Mouse (Mus musculus) Patski (cell line): ENCODE measurements around the gene Mitf. TPM values are rescaled to one million over a fixed set of nuclear protein-coding genes. Genes with fewer than 3 reads are reported as not detected.
A peak's percentile ranks its signal among the peaks of the same experiment; 100 is the strongest.

Experiments
- ATAC-seq: fragments of 100-300 bp; one replicate; pipeline ENCODE4 v1.8.0; 2021
- CTCF ChIA-PET: fragments of 350-600 bp; sonication (Branson Sonifier 250); formaldehyde crosslinking; loops from one replicate; lab custom pipeline; 2022; ENCODE audit warnings: inconsistent platforms; lab: Charles Lee
- POLR2A ChIA-PET: fragments of 350-600 bp; sonication (Branson Sonifier 250); formaldehyde crosslinking; loops from one replicate; lab custom pipeline; 2022; ENCODE audit warnings: antibody characterized with exemption, inconsistent platforms; lab: Charles Lee
- DNase-seq: peaks from one replicate; pipeline ENCODE4 v3.0.0-alpha.2; 2011; ENCODE audit warnings: low read depth, low spot score
- H3K27me3 ChIP-seq: fragments of 371-371 bp; one replicate; pipeline ENCODE4 v1.5.1; 2021
- CTCF ChIP-seq: fragments of 100-300 bp; IDR thresholded peaks from one replicate; pipeline ENCODE4 v1.5.1; 2021
- in situ Hi-C: fragments of 300-500 bp; cut with MboI; formaldehyde crosslinking; loops from 3 replicates; pipeline ENCODE4 v1.11.1; 2018; ENCODE audit warnings: low pct_unique_long_range_greater_than_20kb, mixed read lengths
- polyA plus RNA-seq: library from polyadenylated mRNA; unstranded; gene quantifications from one replicate; pipeline ENCODE4 v1.2.3, GENCODE M21; 2021

Gene Mitf
- polyA plus RNA-seq, 1 experiment from 2014 or later, result 11.2 TPM

DNA sequence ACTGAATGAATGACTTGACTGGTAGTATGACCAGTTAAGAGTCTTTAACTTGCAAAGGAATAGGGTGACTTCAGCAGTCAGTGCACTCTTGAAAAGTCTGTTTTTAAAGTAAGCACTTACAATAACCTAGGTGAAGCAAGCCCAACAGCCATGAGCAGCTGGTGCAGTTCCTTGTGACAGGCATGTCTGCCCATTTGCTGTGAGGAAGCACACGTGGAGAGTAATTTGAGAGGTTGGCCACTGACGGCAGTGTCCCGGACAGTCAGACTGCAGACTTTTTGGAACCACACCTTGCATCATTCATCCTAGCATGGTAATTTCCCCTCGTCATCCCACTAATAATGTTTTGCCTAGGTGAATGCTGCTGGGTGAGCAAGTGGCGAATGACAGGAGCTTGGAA lies 12.1 kb downstream of the Mitf start:
- ChIA-PET POLR2A (interaction anchor here (0.6 kb wide), 1 partner anchor 119 kb away, joined by 3 read pairs; no protein-coding TSS in a partner anchor), CTCF (no interaction called here)
- no peak for TF ChIP-seq CTCF

DNA sequence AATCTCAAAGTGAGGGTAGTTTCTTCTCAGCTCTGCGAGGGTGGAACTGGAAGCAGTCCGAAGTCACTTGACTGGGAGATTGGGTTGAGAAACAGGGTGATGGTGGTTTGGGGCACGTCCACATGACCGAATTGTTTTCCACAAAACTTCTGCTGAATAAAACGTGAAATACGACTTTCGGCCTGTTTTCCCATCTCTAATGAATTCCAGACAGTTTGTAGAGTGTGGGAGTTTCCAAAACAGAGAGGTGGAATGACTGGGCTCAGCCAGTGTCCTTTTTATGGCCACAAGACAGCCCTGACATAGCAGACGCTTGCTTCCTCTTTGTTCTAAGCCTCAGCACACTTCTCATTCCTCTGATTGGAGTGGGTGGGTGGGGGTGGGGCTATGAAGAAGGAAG lies 13.7 kb downstream of the Mitf start:
- ChIA-PET CTCF (no interaction called here), POLR2A (no interaction called here)
- ATAC-seq (no peak), DNase-seq (no peak)
- in situ Hi-C loops, result no loop called here
- TF ChIP-seq CTCF, result no peak
- no peaks in the 10 kb centered on the region for H3K27me3 ChIP-seq

More for the DNA sequence above, 12.1 kb downstream of the Mitf start:
- no peak for ATAC-seq
- DNase-seq, result no peak
- H3K27me3 ChIP-seq, result no peaks in the 10 kb centered on the region
- in situ Hi-C loops, result no loop called here

DNA sequence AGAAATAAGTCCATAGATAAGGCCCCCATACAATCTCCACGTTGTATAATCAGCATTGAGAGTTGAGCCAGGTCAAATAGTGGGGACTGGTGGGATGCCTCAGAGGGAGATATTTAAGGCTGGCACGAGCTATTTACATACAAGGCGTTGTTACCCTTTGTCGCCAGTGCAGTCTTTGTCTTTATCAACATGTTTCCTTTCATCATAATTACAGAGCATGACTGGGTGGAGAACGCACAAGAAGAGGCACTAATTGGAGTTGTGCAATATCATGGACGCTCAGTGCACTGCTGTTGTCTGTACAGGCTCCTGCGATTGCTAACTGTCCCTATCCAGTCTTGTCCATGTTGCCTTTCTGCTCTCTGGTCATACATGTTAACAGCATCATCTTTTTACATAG lies 15.0 kb downstream of the Mitf start:
- CTCF ChIA-PET, result no interaction called here
- in situ Hi-C loops, result no loop called here
- DNase-seq (no peak), ATAC-seq (no peak)
- H3K27me3 ChIP-seq, result no peaks in the 10 kb centered on the region
- TF ChIP-seq CTCF, result no peak
- POLR2A ChIA-PET, result no interaction called here

DNA sequence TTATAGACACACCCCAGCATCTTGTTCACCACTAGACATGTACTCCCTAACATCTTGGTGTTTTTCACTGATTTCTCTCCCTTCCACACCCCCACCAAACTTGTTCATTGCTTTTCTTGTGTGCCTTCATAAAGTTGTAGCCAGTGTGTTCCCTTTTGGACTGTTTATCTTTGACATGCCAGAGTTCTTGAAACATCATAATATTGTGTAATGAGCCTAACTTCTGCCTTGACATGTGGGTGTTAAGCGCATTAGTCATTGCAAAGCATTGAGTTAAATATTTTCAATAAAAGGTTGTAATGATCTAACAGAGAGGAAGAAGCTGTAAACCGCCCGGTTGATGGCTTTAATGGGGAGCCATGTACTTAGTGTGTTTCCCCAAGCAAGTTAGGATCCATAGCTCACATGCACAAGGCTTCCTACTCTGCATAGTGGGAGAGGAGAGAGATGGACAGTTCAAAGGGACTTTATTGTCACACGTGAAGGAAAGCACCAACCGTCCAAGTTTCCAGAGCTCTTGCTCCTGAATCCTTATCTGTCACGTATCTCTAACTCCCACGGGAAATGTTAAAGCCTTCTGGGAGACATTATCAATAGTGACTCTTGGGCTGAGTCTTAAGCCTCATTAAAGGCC lies 19.9 kb downstream of the Mitf start:
- TF ChIP-seq CTCF, result no peak
- DNase-seq (no peak), ATAC-seq (peak; percentile 60)
- ChIA-PET POLR2A (interaction anchor here (1.1 kb wide), 1 partner anchor 9 kb away, joined by 3 read pairs; no protein-coding TSS in a partner anchor), CTCF (interaction anchor here (0.7 to 1.2 kb wide), 3 partner anchors 9 to 57 kb away, joined by 3 to 4 read pairs (median 3); no protein-coding TSS in a partner anchor)
- in situ Hi-C loops, result no loop called here
- H3K27me3 ChIP-seq, result no peaks in the 10 kb centered on the region

DNA sequence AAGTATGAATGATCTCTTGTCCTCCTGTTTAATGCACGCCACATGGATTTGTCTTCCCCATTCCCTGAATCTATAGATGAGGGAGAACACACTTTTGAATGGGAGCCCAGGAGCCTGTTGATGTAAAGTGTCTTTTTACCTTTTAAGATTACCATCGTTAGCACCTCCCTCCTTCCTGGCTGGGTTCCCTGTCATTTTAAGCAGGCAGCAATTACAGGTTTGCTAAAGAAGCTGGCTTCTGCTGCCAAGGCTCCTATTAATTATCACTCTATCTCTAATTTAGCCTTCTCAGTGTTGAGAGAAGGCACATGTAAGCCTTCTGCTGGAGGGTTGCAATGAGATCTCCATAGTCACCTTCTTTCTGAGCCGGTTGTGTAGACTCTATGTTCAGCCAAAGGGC lies 21.2 kb downstream of the Mitf start:
- in situ Hi-C loops, result no loop called here
- CTCF ChIA-PET, result interaction anchor here (1.2 kb wide), 1 partner anchor 10 kb away, joined by 4 read pairs; no protein-coding TSS in a partner anchor
- no peak for DNase-seq
- TF ChIP-seq CTCF, result no peak
- H3K27me3 ChIP-seq, result no peaks in the 10 kb centered on the region
- POLR2A ChIA-PET, result interaction anchor here (0.7 kb wide), 1 partner anchor 93 kb away, joined by 3 read pairs; no protein-coding TSS in a partner anchor
- ATAC-seq, result no peak

DNA sequence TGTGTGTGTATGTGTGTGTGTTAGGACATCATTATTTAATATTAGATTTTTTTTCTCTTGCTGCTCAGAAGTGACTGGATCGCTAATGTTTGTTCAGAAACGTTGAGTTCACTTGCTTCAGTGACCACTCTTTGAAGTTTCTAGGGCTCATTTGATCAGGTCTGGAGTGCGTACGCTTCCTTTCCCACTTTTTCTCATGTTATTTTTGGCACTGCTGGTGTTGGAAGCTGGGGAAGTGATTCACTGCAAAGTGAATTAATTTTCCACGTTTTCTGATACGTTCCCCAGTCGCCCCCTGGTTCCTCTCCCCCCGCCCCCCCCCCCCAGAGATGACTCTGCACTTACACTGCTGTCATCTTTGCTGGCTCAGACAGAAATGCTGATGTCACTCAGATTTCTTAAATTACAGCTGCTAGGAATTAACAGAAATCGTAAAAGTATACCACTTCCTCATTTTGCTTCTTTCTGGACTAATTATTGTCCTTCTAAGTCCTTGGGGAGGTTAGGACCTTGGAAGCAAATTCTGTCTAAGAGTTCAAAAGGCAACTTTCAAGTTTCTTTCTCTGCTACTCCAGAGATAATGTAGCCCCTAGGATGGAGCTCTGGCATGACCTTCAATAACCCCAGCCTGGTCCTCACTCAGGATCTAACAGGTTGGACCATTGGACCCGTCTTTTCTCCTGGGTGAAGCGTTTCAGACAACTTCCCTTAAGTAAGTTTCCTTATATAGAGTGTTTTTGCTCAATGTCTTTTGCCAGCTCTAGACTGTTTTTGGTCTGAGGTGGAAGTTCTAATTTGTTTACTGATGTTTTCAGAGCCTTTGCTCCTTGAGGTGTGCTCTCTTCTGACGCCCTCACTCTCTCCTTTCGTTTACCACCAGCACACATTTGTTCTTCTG lies 22.2 kb downstream of the Mitf start:
- in situ Hi-C loops, result no loop called here
- peak; percentile 54 for ATAC-seq
- H3K27me3 ChIP-seq, result no peaks in the 10 kb centered on the region
- CTCF ChIA-PET, result interaction anchor here (0.8 to 1.9 kb wide), 3 partner anchors 12 to 102 kb away, joined by 3 to 4 read pairs (median 3); no protein-coding TSS in a partner anchor
- POLR2A ChIA-PET, result interaction anchor here (0.7 kb wide), 1 partner anchor 78 kb away, joined by 4 read pairs; no protein-coding TSS in a partner anchor
- DNase-seq, result peak; percentile 51
- no peak for TF ChIP-seq CTCF

DNA sequence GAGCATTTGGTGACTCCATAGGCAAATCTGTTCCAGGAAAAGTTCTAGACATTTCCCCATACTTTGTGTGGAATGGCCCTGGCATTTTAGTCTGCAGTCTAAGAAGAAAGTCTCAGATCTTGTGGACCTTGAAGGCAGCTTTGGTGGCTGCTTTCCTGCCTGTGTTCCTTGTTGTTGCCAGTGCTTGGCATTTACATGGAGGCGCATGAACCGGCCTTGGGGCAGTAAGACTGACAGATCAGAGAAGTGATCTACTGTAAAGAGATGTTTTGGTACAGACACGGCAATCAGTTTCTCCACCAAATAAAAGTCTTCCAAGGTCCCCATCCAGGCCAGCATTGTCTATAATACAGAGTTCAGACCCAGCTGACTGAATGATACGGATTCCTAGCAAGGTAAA lies 25.6 kb downstream of the Mitf start:
- ChIA-PET POLR2A (no interaction called here), CTCF (interaction anchor here (2.1 kb wide), 1 partner anchor 53 kb away, joined by 4 read pairs; no protein-coding TSS in a partner anchor)
- no peak for DNase-seq
- H3K27me3 ChIP-seq, result no peaks in the 10 kb centered on the region
- no peak for ATAC-seq
- TF ChIP-seq CTCF, result no peak
- in situ Hi-C loops, result no loop called here

DNA sequence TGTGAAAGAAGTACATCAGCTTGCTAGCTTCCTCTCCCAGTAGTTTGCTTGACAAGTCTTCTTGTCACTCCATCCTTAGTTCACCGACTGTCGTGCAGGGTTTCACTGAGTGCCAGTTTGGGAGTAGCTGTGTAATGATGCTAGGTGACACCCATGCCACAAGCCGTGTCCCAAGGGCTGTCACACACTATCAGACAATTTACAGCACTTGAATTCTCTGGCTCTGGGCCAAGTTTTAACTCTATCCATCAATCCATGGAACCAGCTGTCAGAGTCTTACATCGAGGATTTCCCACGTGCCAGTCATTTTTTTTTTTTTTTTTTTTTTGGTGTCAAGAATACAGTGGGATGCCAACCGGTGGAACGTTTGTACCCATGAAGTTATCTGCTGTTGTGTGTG lies 29.3 kb downstream of the Mitf start:
- POLR2A ChIA-PET, result no interaction called here
- CTCF ChIA-PET, result interaction anchor here (0.7 to 1.2 kb wide), 3 partner anchors 9 to 130 kb away, joined by 3 read pairs; no protein-coding TSS in a partner anchor
- ATAC-seq (no peak), DNase-seq (no peak)
- no peak for TF ChIP-seq CTCF
- in situ Hi-C loops, result no loop called here
- no peaks in the 10 kb centered on the region for H3K27me3 ChIP-seq

DNA sequence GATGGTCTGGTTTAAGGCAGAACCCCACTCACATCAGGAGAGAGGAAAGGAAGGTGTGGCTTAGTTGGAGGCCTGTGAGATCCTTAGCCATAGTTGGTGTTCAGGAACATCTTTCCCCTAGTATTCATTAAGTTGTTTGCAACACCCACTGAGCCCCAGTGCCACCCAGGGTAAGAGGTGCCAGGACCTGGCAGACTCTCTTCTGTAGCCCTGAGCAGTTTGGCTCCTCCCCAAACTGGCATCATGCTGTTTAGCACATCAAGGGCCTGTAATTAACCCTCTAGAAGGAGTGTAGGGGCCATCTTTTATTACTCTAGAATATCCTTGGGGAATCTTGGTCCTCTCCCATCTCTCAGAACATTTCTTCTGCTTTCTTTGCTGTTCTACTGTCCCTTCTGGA lies 30.9 kb downstream of the Mitf start:
- no peak for DNase-seq
- H3K27me3 ChIP-seq, result no peaks in the 10 kb centered on the region
- CTCF ChIA-PET, result interaction anchor here (1.1 kb wide), 1 partner anchor 12 kb away, joined by 3 read pairs; no protein-coding TSS in a partner anchor
- TF ChIP-seq CTCF, result no peak
- no peak for ATAC-seq
- in situ Hi-C loops, result no loop called here
- POLR2A ChIA-PET, result no interaction called here

DNA sequence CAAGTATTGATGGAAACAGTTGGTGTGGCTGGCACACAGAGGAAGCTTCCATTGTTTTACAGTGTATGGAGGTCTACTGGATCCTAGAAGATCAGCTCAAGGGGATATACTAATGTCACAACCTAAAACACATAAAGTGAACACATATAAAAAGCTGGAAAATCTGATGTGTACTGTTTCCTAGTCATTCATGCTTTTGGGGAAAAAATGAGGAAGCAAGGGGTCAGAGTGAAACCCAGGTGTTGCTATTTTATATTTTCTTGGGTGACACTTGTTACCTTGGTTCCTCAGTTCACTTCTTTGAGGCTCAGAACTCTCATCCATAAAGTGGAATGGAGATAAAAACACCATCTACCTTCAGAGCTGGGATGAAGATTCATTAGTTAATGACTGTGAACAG lies 32.7 kb downstream of the Mitf start:
- H3K27me3 ChIP-seq, result no peaks in the 10 kb centered on the region
- TF ChIP-seq CTCF, result no peak
- ChIA-PET CTCF (interaction anchor here (0.7 to 0.9 kb wide), 2 partner anchors 85 to 116 kb away, joined by 3 read pairs; no protein-coding TSS in a partner anchor), POLR2A (no interaction called here)
- in situ Hi-C loops, result no loop called here
- DNase-seq (no peak), ATAC-seq (no peak)
